Mouse (Mus musculus): ENCODE results near the gene Mrpl52. TPM values are rescaled to one million over a fixed set of nuclear protein-coding genes. Genes with fewer than 3 reads are reported as not detected.

The Mrpl52 gene
- total and polyA plus RNA-seq, 3 experiments, result 469 to 473 TPM; not detected in 1

DNA sequence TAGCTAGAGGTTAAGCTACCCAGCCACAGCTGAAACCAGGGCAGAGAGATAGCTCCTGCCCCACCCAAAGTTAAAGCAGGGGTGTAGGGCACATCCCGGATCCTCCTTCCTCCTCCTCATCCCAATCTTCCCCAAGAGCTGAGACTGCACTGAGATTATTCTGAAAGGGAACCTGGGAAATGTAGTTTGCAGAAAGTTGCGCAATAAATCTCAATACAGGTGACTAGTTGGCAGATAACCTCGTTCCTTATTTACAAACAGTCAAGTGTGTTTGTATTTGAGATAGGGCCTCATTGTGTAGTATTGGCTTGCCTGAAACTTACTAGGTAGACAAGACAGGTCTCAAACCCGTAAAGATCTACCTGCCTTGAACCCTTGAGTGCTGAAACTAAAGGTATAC lies 35.4 kb downstream of the Mrpl52 start:
- no peak for TF ChIP-seq CHD1 (IDR thresholded peaks at IDR 0.05; ENCODE audit: low read depth, low read length)
- no peak for TF ChIP-seq TCF12 (IDR thresholded peaks at IDR 0.05; ENCODE audit: low read depth, low read length)
- TF ChIP-seq CHD2 (IDR thresholded peaks at IDR 0.05; ENCODE audit: low read length), result no peak
- TF ChIP-seq GATA1 (IDR thresholded peaks at IDR 0.05; ENCODE audit: low read depth, low read length), result 0 out of 2 replicates have a peak, but pooled peaks have one; percentile 4
- no peak for TF ChIP-seq NRF1 (IDR thresholded peaks at IDR 0.05; ENCODE audit: insufficient read depth, low read depth, low read length, poor library complexity, severe bottlenecking)
- peak; percentile 74 for TF ChIP-seq HCFC1 (IDR thresholded peaks at IDR 0.05; ENCODE audit: low read depth, low read length)
- no peak for TF ChIP-seq POLR2AphosphoS5 (IDR thresholded peaks at IDR 0.05; ENCODE audit: borderline replicate concordance, low read depth, low read length)
- TF ChIP-seq SMC3 (IDR thresholded peaks at IDR 0.05; ENCODE audit: low read depth, low read length), result no peak
- no peak for TF ChIP-seq JUND (IDR thresholded peaks at IDR 0.05; ENCODE audit: low read depth, low read length)
- no peak for TF ChIP-seq MEF2A (IDR thresholded peaks at IDR 0.05; ENCODE audit: extremely low read depth, insufficient replicate concordance, low read depth, low read length, poor library complexity, severe bottlenecking)
- no peaks in the 10 kb centered on the region for H3K9me3 ChIP-seq (replicated peaks; ENCODE audit: insufficient read depth, low read length)
- H3K79me2 ChIP-seq (ENCODE audit: control insufficient read depth, insufficient read depth, low read length, poor library complexity), result peaks cover 19% of the 10 kb centered on the region
- H3K27me3 ChIP-seq (ENCODE audit: control insufficient read depth in 1 of 2, insufficient read depth in 2 of 2, low read length in 2 of 2), result no peaks in the 10 kb centered on the region
- peaks cover 0 to 26% of the 10 kb centered on the region in 2 experiments; a peak in 3 of 4 replicates for H3K36me3 ChIP-seq (ENCODE audit: control insufficient read depth in 1 of 2, insufficient read depth in 2 of 2, low read length in 2 of 2)
- H3K9ac ChIP-seq (ENCODE audit: control insufficient read depth, low read depth, low read length, poor library complexity, severe bottlenecking), result no peak overlapping the region
- H3K27ac ChIP-seq (ENCODE audit: control insufficient read depth, low read depth, low read length), result no peak overlapping the region
- no peak overlapping the region for H3K4me3 ChIP-seq (ENCODE audit: control insufficient read depth in 1 of 2, insufficient read depth in 1 of 2, low read depth in 2 of 2, low read length in 2 of 2)
- peaks cover 9 to 26% of the 10 kb centered on the region in 2 experiments for H3K4me1 ChIP-seq (ENCODE audit: control insufficient read depth in 1 of 2, insufficient read depth in 2 of 2, low read length in 2 of 2)
- peak; percentile 30 for DNase-seq (ENCODE audit: low read depth, low spot score)

DNA sequence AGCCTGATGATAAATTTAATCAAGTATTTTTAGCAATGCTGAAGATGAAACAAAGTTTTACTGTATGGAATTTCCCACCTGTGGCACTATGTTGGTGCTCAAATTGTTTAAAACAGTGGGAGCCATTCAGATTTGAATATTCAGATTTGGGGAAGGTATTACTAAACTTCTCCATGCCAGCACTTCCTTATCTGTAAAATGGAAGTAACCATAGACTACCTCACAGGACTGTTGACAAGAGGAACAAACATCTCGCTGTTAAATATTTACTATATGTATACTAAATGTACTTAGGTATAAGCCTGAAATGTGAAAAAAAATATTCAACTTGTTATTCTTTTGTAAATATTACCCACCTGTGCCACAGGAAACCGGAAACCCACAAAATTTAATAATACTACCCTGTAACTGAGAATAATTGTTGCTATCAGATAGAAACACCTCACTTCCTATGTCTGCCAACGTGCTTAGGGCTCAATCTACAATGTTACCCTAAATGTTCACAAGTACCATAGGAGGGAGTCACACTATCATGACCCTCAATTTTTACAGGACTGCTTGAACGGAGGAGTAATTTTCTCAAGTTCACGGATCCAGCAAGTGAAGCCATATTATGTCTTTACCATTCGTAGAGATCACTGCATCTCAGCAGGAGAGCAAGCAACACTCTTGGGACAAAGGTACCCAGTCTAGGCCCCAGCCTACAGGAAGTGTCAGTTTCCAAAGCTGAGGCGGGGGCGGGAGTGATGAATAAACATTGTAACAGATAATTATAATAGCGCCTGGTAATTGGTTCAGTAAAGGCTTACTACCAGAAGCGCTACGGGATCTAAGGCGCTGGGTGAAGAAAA lies 36.6 kb downstream of the Mrpl52 start:
- Histone ChIP-seq H3K9me3 (replicated peaks; ENCODE audit: insufficient read depth, low read length) (no peaks in the 10 kb centered on the region), H3K9ac (ENCODE audit: control insufficient read depth, low read depth, low read length, poor library complexity, severe bottlenecking) (peak overlapping the region; percentile 96), H3K27me3 (ENCODE audit: control insufficient read depth in 1 of 2, insufficient read depth in 2 of 2, low read length in 2 of 2) (no peaks in the 10 kb centered on the region), H3K36me3 (ENCODE audit: control insufficient read depth in 1 of 2, insufficient read depth in 2 of 2, low read length in 2 of 2) (peaks cover 0 to 24% of the 10 kb centered on the region in 2 experiments; a peak in 3 of 4 replicates), H3K27ac (ENCODE audit: control insufficient read depth, low read depth, low read length) (peak overlapping the region; percentile 100), H3K4me1 (ENCODE audit: control insufficient read depth in 1 of 2, insufficient read depth in 2 of 2, low read length in 2 of 2) (peaks cover 9 to 21% of the 10 kb centered on the region in 2 experiments), H3K79me2 (ENCODE audit: control insufficient read depth, insufficient read depth, low read length, poor library complexity) (peaks cover 21% of the 10 kb centered on the region), H3K4me3 (ENCODE audit: control insufficient read depth in 1 of 2, insufficient read depth in 1 of 2, low read depth in 2 of 2, low read length in 2 of 2) (peak overlapping the region; percentile 61 to 91)
- peak; percentile 80 for DNase-seq (ENCODE audit: low read depth, low spot score)
- TF ChIP-seq KAT2A (conservative IDR thresholded peaks at IDR 0.05; ENCODE audit: low read depth, low read length) (no peak), JUND (IDR thresholded peaks at IDR 0.05; ENCODE audit: low read depth, low read length) (no peak), MAZ (IDR thresholded peaks at IDR 0.05; ENCODE audit: low read depth, low read length) (no peak), UBTF (IDR thresholded peaks at IDR 0.05; ENCODE audit: borderline replicate concordance, insufficient read depth, low read depth, low read length) (no peak), E2F4 (IDR thresholded peaks at IDR 0.05; ENCODE audit: borderline replicate concordance, low read depth, low read length) (no peak), HCFC1 (IDR thresholded peaks at IDR 0.05; ENCODE audit: low read depth, low read length) (no peak; the same call in 1 of the 2 replicates), BHLHE40 (IDR thresholded peaks at IDR 0.05; ENCODE audit: borderline replicate concordance, low read depth, low read length) (no peak), EP300 (IDR thresholded peaks at IDR 0.05; ENCODE audit: low read depth in 1 of 2, low read length in 2 of 2) (peak; percentile 38 to 41; a peak in 2 of 4 replicates), TAL1 (IDR thresholded peaks at IDR 0.05; ENCODE audit: low read length) (peak; percentile 11; the same call in 1 of the 2 replicates), CTCF (IDR thresholded peaks at IDR 0.05 in 2 of 3, conservative IDR thresholded peaks at IDR 0.05 in 1 of 3; ENCODE audit: control insufficient read depth in 1 of 3, insufficient read depth in 1 of 3, low read depth in 2 of 3, low read length in 3 of 3, poor library complexity in 1 of 3, severe bottlenecking in 1 of 3) (no peak), MXI1 (IDR thresholded peaks at IDR 0.05; ENCODE audit: low read depth, low read length) (no peak; the same call in 1 of the 2 replicates), SIN3A (IDR thresholded peaks at IDR 0.05; ENCODE audit: low read length) (no peak; the same call in 1 of the 2 replicates), ETS1 (IDR thresholded peaks at IDR 0.05; ENCODE audit: low read depth, low read length) (peak; percentile 48), MYB (IDR thresholded peaks at IDR 0.05; ENCODE audit: low read depth, low read length) (no peak), ZKSCAN1 (IDR thresholded peaks at IDR 0.05; ENCODE audit: low read depth, low read length) (no peak), POLR2A (IDR thresholded peaks at IDR 0.05; ENCODE audit: control insufficient read depth in 1 of 2, insufficient read depth in 1 of 2, low read depth in 1 of 2, low read length in 2 of 2, poor library complexity in 1 of 2) (0 out of 4 replicates have a peak, but pooled peaks of 1 of the 2 experiments have one; percentile 5), ZNF384 (IDR thresholded peaks at IDR 0.05; ENCODE audit: low read depth, low read length) (no peak), GATA1 (IDR thresholded peaks at IDR 0.05; ENCODE audit: low read depth, low read length) (peak; percentile 3; the same call in 1 of the 2 replicates), USF1 (IDR thresholded peaks at IDR 0.05; ENCODE audit: low read depth, low read length) (no peak), ELF1 (IDR thresholded peaks at IDR 0.05; ENCODE audit: low read depth, low read length) (peak; percentile 84), CHD1 (IDR thresholded peaks at IDR 0.05; ENCODE audit: low read depth, low read length) (peak; percentile 53; the same call in 1 of the 2 replicates), ZMIZ1 (IDR thresholded peaks at IDR 0.05; ENCODE audit: low read depth, low read length) (no peak; the same call in 1 of the 2 replicates)

Measured in MEL (cell line).